Mouse (Mus musculus): ENCODE measurements around the gene Mthfr. TPM values are rescaled to one million over a fixed set of nuclear protein-coding genes. Genes with fewer than 3 reads are reported as not detected.

The Mthfr gene
- total RNA-seq, 1 experiment = 34.0 TPM

- in situ Hi-C loops (cut with MboI; ENCODE audit: low sequenced_read_pairs in 2 of 2, unreplicated experiment in 2 of 2) = no loop called here
- no peak for DNase-seq (ENCODE audit: low read depth, low spot score)
- peak; percentile 94 for TF ChIP-seq ZNF384 (IDR thresholded peaks at IDR 0.05; ENCODE audit: low read depth, low read length)
- TF ChIP-seq MAFK (IDR thresholded peaks at IDR 0.05; ENCODE audit: insufficient read depth, low read depth, low read length) = no peak
- Histone ChIP-seq H3K9me3 (ENCODE audit: control insufficient read depth, insufficient read depth, low read depth, low read length) (no peaks in the 10 kb centered on the region), H3K36me3 (ENCODE audit: control insufficient read depth, insufficient read depth, low read length, poor library complexity, severe bottlenecking) (no peaks in the 10 kb centered on the region), H3K9ac (ENCODE audit: insufficient read depth, low read depth, low read length, poor library complexity, severe bottlenecking) (no peak overlapping the region), H3K27ac (ENCODE audit: insufficient read depth, low read depth, low read length, poor library complexity, severe bottlenecking) (no peak overlapping the region), H3K4me1 (ENCODE audit: control insufficient read depth in 2 of 2, insufficient read depth in 2 of 2, low read length in 2 of 2, poor library complexity in 1 of 2) (peaks cover 6 to 17% of the 10 kb centered on the region in 2 experiments; a peak in 2 of 4 replicates), H3K4me3 (ENCODE audit: insufficient read depth in 1 of 2, low read depth in 1 of 2, low read length in 2 of 2, poor library complexity in 1 of 2, severe bottlenecking in 1 of 2) (no peak overlapping the region)
These were observed 55.3 kb downstream of the Mthfr start for GRCm38 (mm10) chr4:148094161-148094560.

DNA sequence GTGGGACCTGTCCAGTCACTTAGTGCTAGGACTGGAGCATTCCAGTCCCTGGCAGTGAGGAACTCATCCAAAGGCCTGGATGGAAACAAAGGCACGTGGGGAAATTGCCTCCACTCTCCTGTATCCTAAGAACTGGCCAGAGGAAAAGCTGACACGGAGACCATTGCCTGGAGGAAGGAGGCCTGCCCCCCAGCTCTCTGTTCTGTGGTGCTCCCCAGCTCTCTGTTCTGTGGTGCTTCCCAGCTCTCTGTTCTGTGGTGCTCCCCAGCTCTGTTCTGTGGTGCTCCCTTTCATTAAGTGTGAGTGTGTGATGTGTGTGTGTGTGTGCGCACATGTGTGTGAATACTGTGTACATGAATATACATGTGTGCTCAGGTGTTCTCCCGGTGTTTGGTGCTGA, 56.2 kb downstream of the Mthfr start:
- peaks cover 6 to 17% of the 10 kb centered on the region in 2 experiments; a peak in 2 of 4 replicates for H3K4me1 ChIP-seq (ENCODE audit: control insufficient read depth in 2 of 2, insufficient read depth in 2 of 2, low read length in 2 of 2, poor library complexity in 1 of 2)
- H3K9me3 ChIP-seq (ENCODE audit: control insufficient read depth, insufficient read depth, low read depth, low read length) = no peaks in the 10 kb centered on the region
- no peak overlapping the region for H3K4me3 ChIP-seq (ENCODE audit: insufficient read depth in 1 of 2, low read depth in 1 of 2, low read length in 2 of 2, poor library complexity in 1 of 2, severe bottlenecking in 1 of 2)
- no peak for DNase-seq (ENCODE audit: low read depth, low spot score)
- no peak overlapping the region for H3K9ac ChIP-seq (ENCODE audit: insufficient read depth, low read depth, low read length, poor library complexity, severe bottlenecking)
- in situ Hi-C loops (cut with MboI; ENCODE audit: low sequenced_read_pairs in 2 of 2, unreplicated experiment in 2 of 2) = no loop called here
- no peak overlapping the region for H3K27ac ChIP-seq (ENCODE audit: insufficient read depth, low read depth, low read length, poor library complexity, severe bottlenecking)
- TF ChIP-seq ZNF384 (IDR thresholded peaks at IDR 0.05; ENCODE audit: low read depth, low read length) = 0 out of 2 replicates have a peak, but pooled peaks have one; percentile 12
- TF ChIP-seq HCFC1 (IDR thresholded peaks at IDR 0.05; ENCODE audit: borderline replicate concordance, insufficient read depth, low read length) = no peak
- H3K36me3 ChIP-seq (ENCODE audit: control insufficient read depth, insufficient read depth, low read length, poor library complexity, severe bottlenecking) = no peaks in the 10 kb centered on the region

- no peak for DNase-seq (ENCODE audit: low read depth, low spot score)
- no peak overlapping the region for H3K9ac ChIP-seq (ENCODE audit: insufficient read depth, low read depth, low read length, poor library complexity, severe bottlenecking)
- no peaks in the 10 kb centered on the region for H3K36me3 ChIP-seq (ENCODE audit: control insufficient read depth, insufficient read depth, low read length, poor library complexity, severe bottlenecking)
- H3K4me1 ChIP-seq (ENCODE audit: control insufficient read depth in 2 of 2, insufficient read depth in 2 of 2, low read length in 2 of 2, poor library complexity in 1 of 2) = peaks cover 4 to 19% of the 10 kb centered on the region in 2 experiments
- no peak overlapping the region for H3K27ac ChIP-seq (ENCODE audit: insufficient read depth, low read depth, low read length, poor library complexity, severe bottlenecking)
- no peaks in the 10 kb centered on the region for H3K9me3 ChIP-seq (ENCODE audit: control insufficient read depth, insufficient read depth, low read depth, low read length)
- in situ Hi-C loops (cut with MboI; ENCODE audit: low sequenced_read_pairs in 2 of 2, unreplicated experiment in 2 of 2) = no loop called here
- TF ChIP-seq ZNF384 (IDR thresholded peaks at IDR 0.05; ENCODE audit: low read depth, low read length) (no peak), HCFC1 (IDR thresholded peaks at IDR 0.05; ENCODE audit: borderline replicate concordance, insufficient read depth, low read length) (no peak), CHD2 (IDR thresholded peaks at IDR 0.05; ENCODE audit: low read depth, low read length) (no peak), ZC3H11A (IDR thresholded peaks at IDR 0.05; ENCODE audit: borderline replicate concordance, low read depth, low read length) (no peak), MAFK (IDR thresholded peaks at IDR 0.05; ENCODE audit: insufficient read depth, low read depth, low read length) (no peak)
- no peak overlapping the region for H3K4me3 ChIP-seq (ENCODE audit: insufficient read depth in 1 of 2, low read depth in 1 of 2, low read length in 2 of 2, poor library complexity in 1 of 2, severe bottlenecking in 1 of 2)
These were observed 59.1 kb downstream of the Mthfr start for GRCm38 (mm10) chr4:148097936-148098335.

DNA sequence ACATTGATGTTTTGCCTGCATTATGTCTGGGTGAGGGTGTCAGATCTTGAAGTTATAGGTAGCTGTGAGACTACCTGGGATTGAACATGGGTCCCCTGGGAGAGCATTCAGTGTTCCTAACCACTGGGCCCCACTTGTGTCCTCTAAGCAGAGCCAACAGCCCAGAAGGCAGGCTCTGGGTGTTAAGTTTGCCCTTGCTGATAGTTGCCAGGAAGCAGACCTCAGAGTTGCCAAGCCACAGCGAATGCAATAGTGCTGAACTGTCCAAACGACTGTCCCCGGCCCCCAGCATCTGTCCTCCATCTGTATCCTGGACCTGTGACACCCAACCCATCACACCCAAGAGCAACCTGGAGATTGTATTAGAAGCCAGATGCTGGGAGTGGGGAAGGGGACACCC, 59.8 kb downstream of the Mthfr start:
- Histone ChIP-seq H3K9ac (ENCODE audit: insufficient read depth, low read depth, low read length, poor library complexity, severe bottlenecking) (no peak overlapping the region), H3K9me3 (ENCODE audit: control insufficient read depth, insufficient read depth, low read depth, low read length) (no peaks in the 10 kb centered on the region), H3K27ac (ENCODE audit: insufficient read depth, low read depth, low read length, poor library complexity, severe bottlenecking) (no peak overlapping the region; the same call in 1 of the 2 replicates), H3K4me1 (ENCODE audit: control insufficient read depth in 2 of 2, insufficient read depth in 2 of 2, low read length in 2 of 2, poor library complexity in 1 of 2) (peaks cover 2 to 17% of the 10 kb centered on the region in 2 experiments; a peak in 3 of 4 replicates), H3K4me3 (ENCODE audit: insufficient read depth in 1 of 2, low read depth in 1 of 2, low read length in 2 of 2, poor library complexity in 1 of 2, severe bottlenecking in 1 of 2) (no peak overlapping the region), H3K36me3 (ENCODE audit: control insufficient read depth, insufficient read depth, low read length, poor library complexity, severe bottlenecking) (no peaks in the 10 kb centered on the region)
- in situ Hi-C loops (cut with MboI; ENCODE audit: low sequenced_read_pairs in 2 of 2, unreplicated experiment in 2 of 2) = no loop called here
- TF ChIP-seq ZNF384 (IDR thresholded peaks at IDR 0.05; ENCODE audit: low read depth, low read length) (no peak), ZC3H11A (IDR thresholded peaks at IDR 0.05; ENCODE audit: borderline replicate concordance, low read depth, low read length) (no peak), CHD2 (IDR thresholded peaks at IDR 0.05; ENCODE audit: low read depth, low read length) (no peak), MAFK (IDR thresholded peaks at IDR 0.05; ENCODE audit: insufficient read depth, low read depth, low read length) (no peak), HCFC1 (IDR thresholded peaks at IDR 0.05; ENCODE audit: borderline replicate concordance, insufficient read depth, low read length) (no peak)
- DNase-seq (ENCODE audit: low read depth, low spot score) = no peak

Measured in ES-E14 (cell line).